Mouse (Mus musculus) spleen, postnatal 36 days (tissue): Measurements from ENCODE around the gene Cd68.

ENCODE experiments used
- DNase-seq, 2 experiments: peaks; one replicate each; pipeline ENCODE4 v3.0.0; 2022; ENCODE audit warnings: low spot score in 2 of 2, mixed read lengths in 1 of 2

Cd68 gene

DNA sequence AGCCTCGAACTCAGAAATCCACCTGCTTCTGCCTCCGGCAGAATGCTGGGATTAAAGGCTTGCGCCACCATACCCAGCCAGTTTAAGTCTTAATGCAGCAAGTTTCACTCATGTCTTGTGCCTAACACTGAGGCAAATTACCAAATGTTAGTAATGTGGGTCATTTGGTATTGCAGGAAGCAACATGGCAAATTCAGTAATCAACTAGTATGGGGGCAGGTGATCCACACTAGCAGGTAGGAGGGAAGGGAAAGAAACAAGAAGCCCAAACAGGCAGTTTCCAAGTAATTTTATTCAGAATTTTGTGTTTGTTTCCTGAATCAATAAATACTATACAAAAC lies 682 bp upstream of the Cd68 start:
- no peak for DNase-seq

DNA sequence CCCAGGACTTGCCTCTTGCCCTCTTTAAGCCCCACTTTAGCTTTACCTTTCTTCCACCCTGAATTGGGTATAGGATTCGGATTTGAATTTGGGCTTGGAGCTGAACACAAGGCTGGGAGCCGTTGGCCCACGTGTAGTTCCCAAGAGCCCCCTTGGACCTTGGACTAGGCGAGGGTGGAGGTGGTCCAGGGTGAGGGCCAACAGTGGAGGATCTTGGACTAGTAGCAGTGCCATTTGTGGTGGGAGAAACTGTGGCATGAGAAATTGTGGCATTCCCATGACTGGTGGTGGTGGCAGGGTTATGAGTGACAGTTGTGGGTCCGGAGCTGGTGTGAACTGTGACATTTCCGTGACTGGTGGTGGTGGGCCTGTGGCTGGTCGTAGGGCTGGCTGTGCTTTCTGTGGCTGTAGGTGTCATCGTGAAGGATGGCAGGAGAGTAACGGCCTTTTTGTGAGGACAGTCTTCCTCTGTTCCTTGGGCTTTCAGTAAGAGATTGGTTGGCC lies 444 bp downstream of the Cd68 start:
- DNase-seq, result no peak

DNA sequence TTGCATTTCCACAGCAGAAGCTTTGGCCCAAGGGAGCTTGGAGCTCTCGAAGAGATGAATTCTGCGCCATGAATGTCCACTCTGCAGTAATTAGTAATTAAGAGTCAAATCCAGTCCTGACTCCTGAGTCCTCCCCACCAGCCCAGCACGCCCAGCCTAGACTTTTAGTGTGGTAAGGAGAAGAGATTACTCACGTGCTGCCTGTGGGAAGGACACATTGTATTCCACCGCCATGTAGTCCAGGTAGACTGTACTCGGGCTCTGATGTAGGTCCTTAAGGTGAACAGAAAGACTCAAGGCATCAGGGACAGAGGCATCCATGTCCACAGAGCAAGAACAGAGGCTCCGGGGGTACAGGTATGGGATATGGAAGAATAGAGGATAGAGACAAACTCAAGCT lies 1.1 kb downstream of the Cd68 start:
- DNase-seq, result no peak

DNA sequence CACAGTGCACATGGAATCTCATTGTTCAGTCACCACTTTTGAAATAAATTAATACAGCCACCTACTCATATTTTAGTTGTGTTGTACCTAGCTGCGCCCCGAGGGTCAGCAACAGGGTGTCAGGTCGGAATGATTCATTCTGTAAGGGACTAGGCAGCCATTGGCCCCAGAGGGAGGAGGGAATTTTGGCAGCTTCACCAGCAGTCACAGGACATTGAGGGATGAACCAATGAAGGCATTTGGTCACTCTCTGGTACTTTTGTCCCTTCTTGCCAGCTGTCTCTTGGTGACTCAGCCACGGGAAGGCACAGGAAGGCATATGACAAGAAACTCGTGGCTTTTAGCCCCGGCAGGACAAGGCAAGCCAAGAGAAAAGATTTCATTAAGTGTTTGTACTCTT lies 2.2 kb downstream of the Cd68 start:
- DNase-seq, result no peak

DNA sequence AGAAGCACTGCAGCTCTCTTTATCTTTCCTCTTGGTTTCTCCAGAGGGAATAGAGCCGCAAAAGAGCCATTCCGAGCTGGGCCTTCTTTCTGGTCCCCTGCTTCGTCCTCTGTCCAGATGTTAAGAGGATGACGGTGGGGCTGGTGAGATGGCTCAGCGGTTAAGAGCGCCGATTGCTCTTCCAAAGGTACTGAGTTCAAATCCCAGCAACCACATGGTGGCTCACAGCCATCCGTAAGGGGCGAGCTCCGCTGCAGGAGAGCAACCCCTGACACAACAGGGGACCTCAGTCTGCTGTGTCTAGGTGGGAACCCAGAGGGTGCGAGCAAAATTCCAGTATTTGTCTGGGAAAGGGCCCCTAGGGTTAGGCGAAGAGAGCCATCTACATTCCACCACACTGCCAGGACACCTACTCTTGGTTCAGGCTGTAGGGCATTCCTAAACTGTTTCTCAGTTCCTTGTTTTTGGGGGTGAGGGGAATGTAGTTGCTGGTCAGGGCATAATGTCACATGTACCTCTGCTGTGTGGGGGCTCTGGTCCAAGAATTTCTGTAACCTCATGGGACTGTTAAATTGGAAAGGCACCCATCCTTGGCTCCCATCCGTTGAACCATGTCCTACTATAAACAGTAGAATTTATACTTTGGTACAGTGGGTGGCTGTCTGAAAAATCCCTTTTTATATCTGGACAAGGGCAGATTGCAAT lies 2.8 kb downstream of the Cd68 start:
- DNase-seq, result no peak

DNA sequence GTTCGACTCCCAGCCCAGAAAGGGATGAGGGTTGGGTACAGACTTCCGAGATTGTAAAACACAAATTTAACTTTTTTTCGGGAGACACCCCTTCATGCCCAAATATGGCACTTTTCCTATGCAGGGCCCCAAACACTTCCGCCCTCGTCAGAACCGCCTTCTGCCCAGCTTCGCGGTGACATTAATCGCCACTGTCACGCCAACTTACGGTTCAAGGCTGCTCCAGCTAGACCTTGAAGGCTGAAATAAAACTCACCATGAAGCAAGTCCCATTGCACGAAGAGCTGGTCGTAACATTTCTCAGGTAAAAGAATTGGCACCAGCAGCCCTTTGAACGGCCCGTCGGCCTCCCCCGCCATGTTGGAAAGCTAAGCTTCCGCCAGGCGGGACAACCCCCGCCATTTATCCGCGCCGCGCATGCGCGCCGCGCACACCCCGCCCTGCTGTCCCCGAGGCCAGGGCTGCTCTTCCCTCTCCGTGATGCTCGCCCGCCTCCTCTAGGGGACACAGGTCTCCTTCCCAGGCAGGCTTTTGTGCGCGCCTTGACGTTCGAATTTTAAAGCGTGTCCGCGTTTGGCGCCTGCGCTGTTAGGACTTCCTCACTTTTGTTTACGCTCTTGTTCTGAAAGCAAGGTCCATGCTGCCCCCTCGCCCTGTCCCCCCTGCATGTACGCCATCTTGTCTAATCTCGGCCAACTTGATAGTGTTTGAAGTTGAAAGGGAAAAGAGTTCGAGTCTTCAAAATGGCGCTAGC lies 3.6 kb downstream of the Cd68 start, which contains the start of gene Mpdu1:
Gene Mpdu1, minus strand, starts transcription at position 430 of the 754 bp plus-strand sequence.
- DNase-seq, result peak; percentile 96 to 98

DNA sequence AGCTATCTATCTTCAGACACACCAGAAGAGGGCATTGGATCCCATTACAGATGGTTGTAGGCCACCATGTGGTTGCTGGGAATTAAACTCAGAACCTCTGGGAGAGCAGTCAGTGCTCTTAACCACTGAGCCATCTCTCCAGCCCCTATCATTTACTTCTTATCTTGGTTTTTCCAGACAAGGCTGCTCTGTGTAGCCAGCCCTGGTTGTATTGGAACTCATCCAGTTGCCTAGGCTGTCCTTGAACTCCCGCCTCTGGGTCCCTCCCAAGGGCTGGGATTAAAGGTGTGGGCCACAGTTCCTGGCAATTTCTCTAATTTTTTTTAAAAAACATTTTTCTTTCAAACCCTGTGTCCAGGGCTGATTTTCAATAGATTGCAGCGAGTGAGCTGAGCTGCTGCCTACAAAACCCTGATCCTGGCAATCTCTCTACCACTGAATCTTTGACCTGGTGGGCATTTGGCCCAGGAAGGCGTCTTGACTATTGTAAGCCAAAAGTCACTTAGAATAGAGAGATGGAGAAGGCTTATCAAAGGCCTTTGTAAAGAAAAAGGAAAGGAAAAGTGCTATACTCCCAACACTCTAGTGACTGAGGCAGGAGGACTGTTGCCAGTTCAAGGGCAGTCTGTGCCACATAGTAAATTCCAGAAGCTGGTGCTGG lies 4.6 kb downstream of the Cd68 start:
- no peak for DNase-seq

DNA sequence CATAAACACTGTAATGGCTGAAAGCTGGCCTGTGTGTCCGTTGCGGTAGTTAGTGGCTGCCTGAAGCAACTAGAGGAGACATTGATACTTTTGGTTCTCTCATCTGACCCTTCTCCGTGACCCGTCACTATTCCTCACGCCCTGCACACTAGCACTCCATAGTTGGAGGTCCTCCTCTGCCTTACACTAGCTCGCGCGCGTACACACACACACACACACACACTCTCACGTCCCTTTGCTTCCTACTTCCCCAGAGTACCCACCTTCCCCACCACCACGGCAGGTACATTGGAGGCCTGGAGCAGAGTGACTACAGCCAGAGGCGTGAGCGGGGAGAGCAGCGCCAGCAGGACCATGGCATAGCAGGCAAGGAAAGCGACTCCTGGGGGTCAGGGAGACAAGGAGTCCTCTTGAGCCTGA lies 8.5 kb downstream of the Cd68 start:
- DNase-seq, result no peak

DNA sequence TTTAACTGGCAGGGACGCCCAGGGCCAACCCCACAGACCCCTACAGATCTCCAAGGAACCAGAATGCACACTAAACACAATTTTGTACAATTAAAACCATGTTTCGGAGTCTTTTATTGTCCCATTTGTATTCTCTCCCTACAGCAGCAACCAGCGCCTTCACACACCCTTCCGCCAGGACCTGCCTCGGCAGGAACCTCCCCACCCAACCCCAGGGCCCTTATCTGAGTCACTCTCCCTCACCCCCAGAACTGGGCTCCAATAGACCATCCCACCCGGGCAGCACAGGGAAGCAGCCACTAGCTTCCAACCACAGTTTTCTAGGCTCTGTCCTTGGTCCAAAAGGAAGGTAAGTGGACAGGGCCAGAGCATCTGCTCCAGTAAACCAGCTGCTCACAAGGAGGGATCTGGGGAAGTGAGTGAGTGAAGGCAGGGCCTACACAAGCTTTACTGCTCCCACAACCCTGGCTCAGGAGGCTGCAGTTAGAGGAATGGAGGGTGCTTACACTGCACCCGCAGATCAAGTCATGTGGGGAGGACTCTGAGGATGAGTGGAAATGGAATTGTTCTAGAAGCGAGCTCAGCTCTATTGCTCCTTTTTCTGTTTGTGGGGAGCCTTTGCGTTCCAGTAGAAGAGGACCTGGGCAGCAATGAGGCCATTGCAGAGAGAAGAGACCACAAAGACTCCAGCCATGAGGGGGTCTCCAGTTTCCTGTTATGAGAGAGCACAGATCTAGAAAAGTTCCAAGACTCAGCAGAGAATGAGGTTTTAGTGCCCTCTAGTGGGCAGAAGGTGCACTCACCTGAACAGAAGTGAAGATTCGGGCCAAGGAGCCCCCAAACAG lies 9.1 kb downstream of the Cd68 start:
- no peak for DNase-seq

DNA sequence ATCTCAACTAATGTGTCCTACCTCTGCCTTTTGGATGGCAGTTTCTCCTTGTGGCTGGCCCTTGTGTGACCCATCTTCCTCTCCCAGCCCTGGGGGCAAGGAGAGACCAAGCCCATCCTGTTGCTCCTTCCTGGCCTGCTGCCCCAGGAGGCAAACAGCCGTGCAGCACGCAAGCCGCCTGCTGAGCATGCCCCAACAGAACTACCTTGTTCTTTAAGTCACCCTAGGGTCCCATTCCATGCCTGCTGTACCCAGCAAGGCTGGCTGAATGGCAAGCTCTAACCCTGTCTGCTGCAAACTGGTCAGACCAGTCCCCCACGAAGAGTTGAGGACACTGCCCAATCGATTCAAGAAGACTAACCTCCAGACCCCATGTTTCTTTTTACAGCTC lies 9.9 kb downstream of the Cd68 start:
- DNase-seq, result no peak

DNA sequence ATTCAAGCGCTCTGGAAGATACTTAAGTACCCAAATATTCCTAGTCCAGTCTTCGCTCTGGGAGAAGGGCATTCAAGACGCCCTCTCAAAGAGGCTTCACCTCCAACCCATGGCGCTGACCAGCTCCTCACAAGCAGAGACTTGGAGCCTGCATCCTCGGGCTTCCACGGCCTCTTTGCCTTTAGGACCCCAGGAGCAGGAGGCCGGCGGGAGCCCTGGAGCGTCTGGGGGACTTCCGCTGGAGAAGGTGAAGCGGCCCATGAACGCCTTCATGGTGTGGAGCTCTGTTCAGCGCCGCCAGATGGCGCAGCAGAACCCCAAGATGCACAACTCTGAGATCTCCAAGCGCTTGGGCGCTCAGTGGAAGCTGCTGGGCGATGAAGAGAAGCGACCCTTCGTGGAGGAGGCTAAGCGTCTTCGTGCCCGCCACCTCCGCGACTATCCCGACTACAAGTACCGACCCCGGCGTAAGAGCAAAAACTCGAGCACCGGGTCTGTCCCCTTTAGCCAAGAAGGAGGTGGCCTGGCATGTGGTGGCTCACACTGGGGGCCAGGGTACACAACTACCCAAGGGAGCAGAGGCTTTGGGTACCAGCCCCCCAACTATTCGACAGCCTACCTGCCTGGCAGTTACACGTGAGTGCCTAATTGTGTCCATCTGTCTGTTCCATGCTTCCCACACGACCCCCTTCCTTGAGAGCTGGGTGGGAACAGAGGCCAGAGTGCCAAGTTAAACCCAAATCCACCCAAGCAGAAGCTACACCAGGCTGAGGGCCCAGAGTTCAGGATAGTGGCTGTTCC lies 10.5 kb downstream of the Cd68 start, which contains the start of gene Sox15:
Gene Sox15, plus strand, starts transcription at position 51 of the 801 bp plus-strand sequence.
- DNase-seq, result no peak

DNA sequence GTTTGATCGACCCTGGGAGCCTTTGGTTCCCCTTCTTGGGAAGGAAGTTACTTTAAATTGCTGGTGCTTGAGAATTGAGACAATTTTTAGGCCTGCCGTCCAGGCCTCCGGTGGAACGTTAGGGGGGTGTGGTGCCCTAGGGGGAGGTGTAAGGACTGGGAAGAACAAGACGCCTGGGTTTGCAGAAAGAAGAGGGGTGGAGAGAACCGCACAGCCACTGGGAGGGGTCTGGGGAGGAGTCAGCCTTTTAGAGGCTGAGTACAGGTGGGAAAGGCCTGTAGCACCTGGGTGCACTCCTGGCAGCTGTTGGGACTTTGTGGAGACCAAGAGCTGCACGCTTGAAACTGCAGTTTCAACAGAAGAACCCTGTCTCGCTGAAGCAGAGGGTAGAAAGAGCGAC lies 11.2 kb downstream of the Cd68 start:
- DNase-seq, result no peak

DNA sequence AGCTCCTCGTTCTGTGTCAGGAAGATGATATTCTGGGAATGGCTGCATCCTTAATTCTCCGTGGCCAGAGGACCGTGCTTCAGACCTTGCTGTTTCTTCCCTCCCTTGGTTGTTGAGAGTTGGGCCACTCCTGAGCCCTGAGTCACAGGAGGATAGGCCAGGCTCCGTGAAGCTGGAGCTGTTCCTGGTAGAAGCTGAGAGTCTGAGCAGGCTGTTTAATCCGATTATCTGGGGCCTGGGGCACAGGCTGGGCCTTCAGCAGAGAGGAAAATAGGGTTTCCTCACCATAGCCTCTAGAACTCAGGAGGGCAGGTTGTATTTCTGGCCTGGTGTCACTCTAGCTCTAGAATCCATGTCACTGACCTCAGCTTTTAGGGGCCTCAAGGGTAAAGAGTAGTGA lies 12.6 kb downstream of the Cd68 start:
- no peak for DNase-seq

DNA sequence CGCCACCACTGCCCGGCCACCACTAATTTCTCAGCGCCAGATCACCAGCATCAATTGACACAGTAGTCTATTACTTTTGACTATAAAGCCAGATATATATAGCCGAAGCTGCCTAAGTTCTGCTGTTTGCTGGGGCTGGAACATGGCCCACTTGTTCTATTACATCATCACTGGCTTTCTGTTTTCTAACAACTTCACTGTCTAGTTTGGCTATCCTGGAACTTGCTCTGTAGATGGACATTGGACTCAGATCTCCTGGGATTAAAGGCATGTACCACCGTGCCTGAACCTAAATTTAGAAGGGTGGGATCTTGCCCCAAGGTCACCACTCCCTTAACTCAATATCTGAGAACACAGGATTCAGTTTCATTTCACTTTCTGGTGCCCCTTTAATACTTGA lies 20.1 kb downstream of the Cd68 start:
- no peak for DNase-seq

DNA sequence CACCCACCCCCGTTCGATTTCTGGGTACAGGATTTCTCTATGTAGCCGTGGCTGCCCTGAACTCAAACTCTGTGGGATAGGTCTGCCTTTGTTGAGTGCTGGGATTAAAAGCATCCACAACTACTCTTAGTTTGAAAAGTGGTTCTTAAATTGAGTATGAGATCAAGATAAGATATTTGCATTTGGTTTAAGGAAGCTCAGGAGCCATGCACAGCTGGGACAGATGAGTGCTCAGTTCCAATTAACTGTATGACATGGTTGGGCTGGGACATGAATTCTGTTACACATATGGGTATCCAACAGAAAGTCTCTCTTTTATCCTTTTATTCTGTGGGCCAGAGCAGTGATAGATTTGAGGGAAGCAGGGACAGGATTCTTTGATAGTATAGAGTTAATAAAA lies 30.5 kb downstream of the Cd68 start:
- DNase-seq, result no peak

DNA sequence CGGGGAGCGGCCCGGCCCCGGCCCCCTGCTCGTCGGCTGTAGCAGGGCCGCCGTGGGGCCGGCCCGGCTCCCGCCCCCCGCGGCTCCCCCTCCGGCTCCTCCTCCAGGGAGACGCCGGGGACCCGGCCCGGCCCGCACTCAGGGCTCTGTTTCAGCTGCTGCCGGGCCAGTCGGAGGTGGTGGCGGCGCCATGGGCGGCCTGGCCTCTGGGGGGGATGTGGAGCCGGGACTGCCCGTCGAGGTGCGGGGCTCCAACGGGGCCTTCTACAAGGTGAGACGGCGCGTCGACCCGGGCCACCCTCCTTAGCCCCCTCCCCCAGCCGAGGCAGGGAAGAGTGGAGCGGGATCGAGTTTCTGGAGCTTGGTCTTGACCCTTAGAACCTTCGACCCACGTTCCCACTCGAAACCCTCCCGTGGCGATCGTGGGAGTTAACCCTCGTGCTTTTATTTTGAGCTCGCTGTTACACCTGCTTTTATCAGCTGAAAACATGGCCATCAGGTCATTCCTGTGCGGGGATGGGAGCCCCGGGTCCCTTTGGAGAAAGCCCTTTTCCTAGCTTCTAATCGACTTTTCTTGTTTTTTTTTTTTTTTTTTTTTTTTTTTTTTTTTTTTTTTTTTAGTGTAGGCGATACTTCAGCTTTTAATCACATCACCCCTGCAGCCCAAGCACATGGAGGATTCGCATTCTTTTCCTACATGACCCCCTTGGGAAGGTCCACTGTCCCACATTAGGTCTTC lies 32.7 kb downstream of the Cd68 start:
- DNase-seq, result peak in 1 of 2 experiments; percentile 62

DNA sequence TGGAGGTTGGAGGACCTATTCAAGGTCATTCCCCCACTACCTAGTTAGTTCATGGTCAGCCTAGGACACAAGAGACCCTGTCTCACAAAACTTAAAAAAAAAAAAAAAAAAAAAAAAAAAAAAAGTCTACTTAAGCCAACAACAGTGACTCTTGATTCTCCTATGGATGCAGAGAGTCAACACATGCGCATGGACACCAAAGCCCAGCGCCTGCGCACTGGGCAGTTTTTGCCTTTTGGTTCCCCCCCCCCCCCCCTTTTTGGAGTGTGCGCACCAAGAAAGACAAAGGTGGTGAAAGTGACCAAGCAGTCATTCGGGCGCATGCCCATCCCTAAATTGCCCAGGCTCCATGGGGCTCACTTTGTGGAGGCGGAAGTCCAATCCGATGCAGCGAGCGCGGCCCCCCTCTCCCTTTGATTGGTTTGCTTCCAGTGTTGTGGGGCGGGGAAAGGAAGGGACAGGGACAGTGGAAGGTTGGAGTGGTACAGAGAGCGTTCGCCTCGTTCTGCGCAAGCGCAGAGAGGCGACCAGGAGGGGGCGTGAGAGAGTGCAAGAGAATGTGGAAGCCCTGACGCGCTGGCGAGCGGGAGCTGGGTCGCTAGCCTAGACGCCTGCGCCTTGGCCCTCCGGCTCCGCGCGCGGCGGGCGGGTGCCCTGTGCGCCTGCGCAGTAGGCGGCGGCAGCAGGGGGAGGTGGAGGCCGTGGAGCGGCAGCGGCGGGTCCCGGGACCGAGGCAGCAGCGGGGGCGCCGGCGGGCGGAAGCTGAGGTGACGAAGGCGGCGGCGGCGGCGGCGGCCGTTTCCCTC lies 33.5 kb downstream of the Cd68 start, which contains the start of gene Fxr2:
Gene Fxr2, plus strand, starts transcription at position 707 of the 806 bp plus-strand sequence.
- DNase-seq, result peak; percentile 100

DNA sequence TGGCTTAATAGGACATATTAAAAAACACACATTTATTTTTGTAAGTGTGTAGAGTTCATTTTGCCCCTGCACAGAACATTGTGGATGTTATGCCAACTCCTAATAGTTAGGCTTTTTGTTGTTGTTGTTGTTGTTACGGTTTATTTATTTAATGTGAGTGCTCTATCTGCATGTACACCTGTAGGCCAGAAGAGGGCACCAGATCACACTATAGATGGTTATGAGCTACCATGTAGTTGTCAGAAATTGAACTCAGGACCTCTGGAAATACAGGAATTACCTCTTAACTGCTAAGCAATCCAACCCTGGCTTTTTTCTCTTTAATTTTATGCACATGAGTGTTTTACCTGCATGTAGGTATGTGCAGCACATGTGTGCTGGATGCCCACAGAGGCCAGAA lies 36.2 kb downstream of the Cd68 start:
- DNase-seq, result no peak

DNA sequence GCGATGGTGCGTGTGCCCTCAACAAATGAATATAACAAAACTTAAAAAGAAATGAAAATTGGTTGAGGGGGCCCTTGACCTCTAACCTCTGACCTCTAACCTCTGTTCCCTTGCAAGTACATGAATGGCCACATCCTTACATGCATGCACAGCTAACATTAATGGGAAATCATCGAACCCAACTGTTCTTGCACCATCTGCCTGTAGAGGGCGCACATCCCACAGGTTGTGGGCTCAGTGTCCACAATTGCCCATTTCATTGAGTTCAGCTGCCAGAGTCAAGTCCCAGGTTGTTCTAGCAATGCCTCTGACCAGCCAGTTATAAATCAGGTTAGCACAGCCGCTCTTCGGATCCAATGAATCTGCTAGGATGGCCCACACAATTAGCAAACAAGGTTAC lies 37.7 kb downstream of the Cd68 start:
- DNase-seq, result peak; percentile 53 to 68
